Mouse (Mus musculus) bone marrow, adult 2 months (tissue): Measurements from ENCODE around the gene Syce2. TPM values are rescaled to one million over a fixed set of nuclear protein-coding genes. Genes with fewer than 3 reads are reported as not detected.
"Not testable (repeated sequence)": the region's sequence is repeated elsewhere in the genome, so short reads cannot be mapped to it uniquely, and the experiment has no call there.

Source experiments
- H3K27ac ChIP-seq: fragments of 200-500 bp; 2 replicates; pipeline ENCODE4 v1.5.1; 2012; ENCODE audit warnings: low read depth, mild to moderate bottlenecking, control low read depth, inconsistent platforms, low read length; ENCODE audit not compliant: control insufficient read depth, poor library complexity, insufficient read depth
- H3K4me1 ChIP-seq: fragments of 200-500 bp; 2 replicates; pipeline ENCODE4 v1.6.1; 2011; ENCODE audit warnings: low read length; ENCODE audit not compliant: control insufficient read depth, insufficient read depth
- H3K4me3 ChIP-seq: fragments of 200-500 bp; replicated peaks from 2 replicates; pipeline ENCODE3; 2011; ENCODE audit warnings: mild to moderate bottlenecking, low read depth, low read length, control low read depth; ENCODE audit not compliant: control insufficient read depth
- CTCF ChIP-seq: fragments of 200-500 bp; IDR thresholded peaks from 2 replicates; pipeline ENCODE4 v1.5.1; 2011; ENCODE audit warnings: low read length, control low read depth; ENCODE audit not compliant: control insufficient read depth, insufficient read depth
- POLR2A ChIP-seq: fragments of 200-500 bp; IDR thresholded peaks from 2 replicates; pipeline ENCODE4 v1.6.1; 2011; ENCODE audit warnings: low read depth, mild to moderate bottlenecking, control low read depth, low read length, borderline replicate concordance; ENCODE audit not compliant: control insufficient read depth
- WGBS: fragments of 180-500 bp; shearing (Covaris S2); methylation state at CpG from one replicate; pipeline ENCODE4 v1.1.7; 2018; 5-methylcytosine and 5-hydroxymethylcytosine counted together
- polyA plus RNA-seq: library from polyadenylated mRNA; stranded (reverse); fragments of >200 nt; gene quantifications from 2 replicates; pipeline ENCODE4 v1.2.4, GENCODE M21; 2011; ENCODE audit warnings: low replicate concordance; ENCODE audit not compliant: missing spikeins, insufficient read depth, insufficient read length

The Syce2 gene
- 32.6 and 36.7 TPM in 2 replicates for polyA plus RNA-seq

- Histone ChIP-seq H3K4me1 (no peaks in the 10 kb centered on the region; the same call in 1 of the 2 replicates), H3K27ac (peak within 1 kb of the TSS; percentile 63; the same call in 1 of the 2 replicates), H3K4me3 (peak within 1 kb of the TSS; percentile 85)
- WGBS: 2% methylated on average over 46 of the region's 46 CpGs
- TF ChIP-seq CTCF: no peak
- no peak for TF ChIP-seq POLR2A
Observed at GRCm38 (mm10) chr8:84871376-84872308, at the start of gene Syce2. Syce2 (plus strand) TSS chr8:84872111.

- TF ChIP-seq CTCF: no peak
- TF ChIP-seq POLR2A: no peak
- Histone ChIP-seq H3K4me3 (no peak within 1 kb of the TSS), H3K27ac (no peak within 1 kb of the TSS), H3K4me1 (no peaks in the 10 kb centered on the region)
- 91% methylated on average over 3 of the region's 3 CpGs for WGBS
Observed at GRCm38 (mm10) chr8:84822723-84823122, 49.2 kb upstream of the Syce2 start, which contains the start of gene Dand5. Dand5 (minus strand) TSS chr8:84822823.

- H3K4me1 ChIP-seq: no peaks in the 10 kb centered on the region
- WGBS: 4% methylated on average over 18 of the region's 18 CpGs
- H3K27ac ChIP-seq: no peak overlapping the region
- H3K4me3 ChIP-seq: no peak overlapping the region
- TF ChIP-seq CTCF (peak; percentile 95), POLR2A (no peak)
Observed at GRCm38 (mm10) chr8:84823653-84824052, 48.3 kb upstream of the Syce2 start.

- Histone ChIP-seq H3K4me1 (no peaks in the 10 kb centered on the region), H3K27ac (peak overlapping the region; percentile 41), H3K4me3 (no peak overlapping the region)
- WGBS: 18% methylated on average over 4 of the region's 4 CpGs
- TF ChIP-seq POLR2A (no peak), CTCF (no peak)
Observed at GRCm38 (mm10) chr8:84825636-84826035, 46.3 kb upstream of the Syce2 start.

GRCm38 (mm10) chr8:84826518-84826917 is 45.4 kb upstream of the Syce2 start:
- H3K27ac ChIP-seq, H3K4me1 ChIP-seq, H3K4me3 ChIP-seq: not testable (repeated sequence)
- WGBS: 94% methylated on average over 2 of the region's 2 CpGs

- H3K4me3 ChIP-seq: peak within 1 kb of the TSS; percentile 100
- WGBS: 10% methylated on average over 11 of the region's 11 CpGs
- peak; percentile 60 for TF ChIP-seq CTCF
- no peak for TF ChIP-seq POLR2A
Observed at GRCm38 (mm10) chr8:84831490-84831889, 40.4 kb upstream of the Syce2 start, which contains the start of gene Gadd45gip1. Gadd45gip1 (plus strand) TSS chr8:84831522.

GRCm38 (mm10) chr8:84832034-84832717 is 39.7 kb upstream of the Syce2 start:
- under 1% methylated on average over 59 of the region's 59 CpGs for WGBS

More at GRCm38 (mm10) chr8:84831490-84831889, 40.4 kb upstream of the Syce2 start, which contains the start of gene Gadd45gip1:
- Histone ChIP-seq H3K27ac (peak within 1 kb of the TSS; percentile 88), H3K4me1 (no peaks in the 10 kb centered on the region; the same call in 1 of the 2 replicates)

More at GRCm38 (mm10) chr8:84832034-84832717, 39.7 kb upstream of the Syce2 start:
- H3K27ac ChIP-seq: peak overlapping the region; percentile 88
- TF ChIP-seq CTCF (no peak), POLR2A (peak; percentile 82; the same call in 1 of the 2 replicates)
- peak overlapping the region; percentile 100 for H3K4me3 ChIP-seq
- no peaks in the 10 kb centered on the region; the same call in 1 of the 2 replicates for H3K4me1 ChIP-seq
